Mouse (Mus musculus): ENCODE measurements at regions not wholly inside any gene's neighbourhood (a gene's known extent, or its start where the extent isn't known, plus 50 kb on each side); places are given as distances from the start of the nearest gene placed in this dataset.

GRCm38 (mm10) chr15:67481733-67482132, 981.0 kb upstream of the Lrrc6 start:
- TF ChIP-seq POLR2A (IDR thresholded peaks at IDR 0.05; ENCODE audit: borderline replicate concordance, extremely low read depth, insufficient read depth, insufficient read length) = no peak
- no peak overlapping the region for H3K4me2 ChIP-seq (replicated peaks; ENCODE audit: low read depth, low read length, severe bottlenecking)

GRCm38 (mm10) chr15:67474325-67474724, 973.6 kb upstream of the Lrrc6 start:
- DNase-seq (ENCODE audit: low spot score) (no peak), ATAC-seq (ENCODE audit: low FRiP score, low read depth) (no peak)
- H3K9me3 ChIP-seq (ENCODE audit: control insufficient read depth, low read length) = no peaks in the 10 kb centered on the region
- no peaks in the 10 kb centered on the region for H3K4me1 ChIP-seq (ENCODE audit: control insufficient read depth, insufficient read depth, low read length)
- no peak overlapping the region for H3K4me3 ChIP-seq (replicated peaks; ENCODE audit: low read length)
- WGBS = 77% methylated on average over 5 of the region's 5 CpGs
- no peak overlapping the region for H3K27ac ChIP-seq (replicated peaks; ENCODE audit: low read depth, low read length)
- H3K9ac ChIP-seq (ENCODE audit: low read depth, low read length, severe bottlenecking) = no peak overlapping the region
- H3K36me3 ChIP-seq (ENCODE audit: control insufficient read depth, insufficient read depth, low read length) = no peaks in the 10 kb centered on the region
- H3K4me2 ChIP-seq (replicated peaks; ENCODE audit: low read depth, low read length, severe bottlenecking) = no peak overlapping the region
- no peak for TF ChIP-seq POLR2A (IDR thresholded peaks at IDR 0.05; ENCODE audit: borderline replicate concordance, extremely low read depth, insufficient read depth, insufficient read length)
- H3K27me3 ChIP-seq (ENCODE audit: control insufficient read depth, insufficient read depth, low read length) = no peaks in the 10 kb centered on the region

More at GRCm38 (mm10) chr15:67481733-67482132, 981.0 kb upstream of the Lrrc6 start:
- DNase-seq (ENCODE audit: low spot score) (no peak), ATAC-seq (ENCODE audit: low FRiP score, low read depth) (no peak)
- Histone ChIP-seq H3K27ac (replicated peaks; ENCODE audit: low read depth, low read length) (no peak overlapping the region), H3K4me3 (replicated peaks; ENCODE audit: low read length) (no peak overlapping the region), H3K27me3 (ENCODE audit: control insufficient read depth, insufficient read depth, low read length) (no peaks in the 10 kb centered on the region), H3K9me3 (ENCODE audit: control insufficient read depth, low read length) (no peaks in the 10 kb centered on the region), H3K4me1 (ENCODE audit: control insufficient read depth, insufficient read depth, low read length) (no peaks in the 10 kb centered on the region), H3K36me3 (ENCODE audit: control insufficient read depth, insufficient read depth, low read length) (no peaks in the 10 kb centered on the region), H3K9ac (ENCODE audit: low read depth, low read length, severe bottlenecking) (no peak overlapping the region)
- 78% methylated on average over 2 of the region's 2 CpGs for WGBS

GRCm38 (mm10) chr15:67472979-67473378, 972.3 kb upstream of the Lrrc6 start:
- H3K4me3 ChIP-seq (replicated peaks; ENCODE audit: low read length) = no peak overlapping the region
- no peaks in the 10 kb centered on the region for H3K9me3 ChIP-seq (ENCODE audit: control insufficient read depth, low read length)
- H3K9ac ChIP-seq (ENCODE audit: low read depth, low read length, severe bottlenecking) = no peak overlapping the region
- no peaks in the 10 kb centered on the region for H3K36me3 ChIP-seq (ENCODE audit: control insufficient read depth, insufficient read depth, low read length)
- no peak overlapping the region for H3K27ac ChIP-seq (replicated peaks; ENCODE audit: low read depth, low read length)
- no peak for DNase-seq (ENCODE audit: low spot score)
- H3K27me3 ChIP-seq (ENCODE audit: control insufficient read depth, insufficient read depth, low read length) = no peaks in the 10 kb centered on the region
- ATAC-seq (ENCODE audit: low FRiP score, low read depth) = no peak
- no peaks in the 10 kb centered on the region for H3K4me1 ChIP-seq (ENCODE audit: control insufficient read depth, insufficient read depth, low read length)
- no peak for TF ChIP-seq POLR2A (IDR thresholded peaks at IDR 0.05; ENCODE audit: borderline replicate concordance, extremely low read depth, insufficient read depth, insufficient read length)
- no peak overlapping the region for H3K4me2 ChIP-seq (replicated peaks; ENCODE audit: low read depth, low read length, severe bottlenecking)

- no peaks in the 10 kb centered on the region for H3K36me3 ChIP-seq (ENCODE audit: control insufficient read depth, insufficient read depth, low read length)
- no peaks in the 10 kb centered on the region for H3K27me3 ChIP-seq (ENCODE audit: control insufficient read depth, insufficient read depth, low read length)
- 100% methylated on average over 1 of the region's 1 CpGs for WGBS
- ATAC-seq (ENCODE audit: low FRiP score, low read depth) (no peak), DNase-seq (ENCODE audit: low spot score) (no peak)
- H3K4me2 ChIP-seq (replicated peaks; ENCODE audit: low read depth, low read length, severe bottlenecking) = no peak overlapping the region
- H3K4me1 ChIP-seq (ENCODE audit: control insufficient read depth, insufficient read depth, low read length) = no peaks in the 10 kb centered on the region
- H3K9ac ChIP-seq (ENCODE audit: low read depth, low read length, severe bottlenecking) = no peak overlapping the region
- H3K4me3 ChIP-seq (replicated peaks; ENCODE audit: low read length) = no peak overlapping the region
- H3K9me3 ChIP-seq (ENCODE audit: control insufficient read depth, low read length) = no peaks in the 10 kb centered on the region
- H3K27ac ChIP-seq (replicated peaks; ENCODE audit: low read depth, low read length) = no peak overlapping the region
- no peak for TF ChIP-seq POLR2A (IDR thresholded peaks at IDR 0.05; ENCODE audit: borderline replicate concordance, extremely low read depth, insufficient read depth, insufficient read length)
Measured at GRCm38 (mm10) chr15:67471283-67471682, 970.6 kb upstream of the Lrrc6 start.

GRCm38 (mm10) chr15:67470036-67470435, 969.3 kb upstream of the Lrrc6 start:
- ATAC-seq (ENCODE audit: low FRiP score, low read depth) = no peak
- H3K4me1 ChIP-seq (ENCODE audit: control insufficient read depth, insufficient read depth, low read length) = no peaks in the 10 kb centered on the region
- H3K4me2 ChIP-seq (replicated peaks; ENCODE audit: low read depth, low read length, severe bottlenecking) = no peak overlapping the region
- H3K36me3 ChIP-seq (ENCODE audit: control insufficient read depth, insufficient read depth, low read length) = no peaks in the 10 kb centered on the region
- no peak for TF ChIP-seq POLR2A (IDR thresholded peaks at IDR 0.05; ENCODE audit: borderline replicate concordance, extremely low read depth, insufficient read depth, insufficient read length)
- no peaks in the 10 kb centered on the region for H3K9me3 ChIP-seq (ENCODE audit: control insufficient read depth, low read length)
- H3K4me3 ChIP-seq (replicated peaks; ENCODE audit: low read length) = no peak overlapping the region
- DNase-seq (ENCODE audit: low spot score) = no peak
- no peak overlapping the region for H3K9ac ChIP-seq (ENCODE audit: low read depth, low read length, severe bottlenecking)
- no peaks in the 10 kb centered on the region for H3K27me3 ChIP-seq (ENCODE audit: control insufficient read depth, insufficient read depth, low read length)
- no peak overlapping the region for H3K27ac ChIP-seq (replicated peaks; ENCODE audit: low read depth, low read length)

All from limb, embryonic 14.5 days (tissue).